Comparison of ENCODE assay signal across 21 mouse cellular contexts in the genomic region with DNA sequence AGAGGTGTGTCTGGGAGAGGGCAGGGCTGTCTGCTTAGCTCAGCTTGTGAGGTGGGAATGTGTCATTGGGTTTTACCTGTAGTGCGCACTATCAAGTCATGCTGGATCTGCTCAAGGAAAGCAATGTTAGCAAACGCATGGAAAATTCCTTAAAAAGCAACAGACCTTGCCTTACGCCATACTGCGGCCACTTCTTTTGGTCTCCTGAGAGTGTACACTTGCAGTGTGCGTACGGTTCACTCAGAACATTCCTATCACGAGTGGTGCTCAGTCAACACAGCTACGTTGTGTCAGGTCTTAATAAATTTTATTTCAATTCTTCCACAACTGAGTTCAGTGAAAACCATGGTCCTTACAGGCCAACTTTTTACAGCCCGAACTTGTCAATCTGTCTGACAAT. TPM values are rescaled to one million over a fixed set of nuclear protein-coding genes. Genes with fewer than 3 reads are reported as not detected.
"Had no signal": no experiment of that assay in that cellular context is flagged by ENCODE, and none has a peak within 500 bp of the region (broad histone marks: within the 10 kb centered on the region; RNA-seq: fewer than 3 reads in every experiment).

No protein-coding gene starts in this region.

- H3K36me3 ChIP-seq: midbrain, embryonic 10.5 days; midbrain, embryonic 12.5 days; neural tube, embryonic 13.5 days; neural tube, embryonic 15.5 days had no signal

- H3K27me3 ChIP-seq: midbrain, embryonic 12.5 days; neural tube, embryonic 13.5 days; neural tube, embryonic 15.5 days had no signal

- H3K4me2 ChIP-seq: lung, embryonic 14.5 days; midbrain, embryonic 12.5 days; neural tube, embryonic 13.5 days; neural tube, embryonic 15.5 days had no signal

- H3K4me3 ChIP-seq: midbrain, embryonic 10.5 days; midbrain, embryonic 12.5 days; myocyte; neural tube, embryonic 13.5 days; neural tube, embryonic 15.5 days had no signal

- DNase-seq: lung, adult 18-20 months; lung, embryonic 14.5 days; lung, postnatal 4 days; midbrain, embryonic 14.5 days; retina, postnatal 1 day; right cerebral cortex, adult 18-20 months; right cerebral cortex, postnatal 25 days; right cerebral cortex, postnatal 4 days; spleen, adult 18-20 months; thymus, adult 18-20 months; thymus, postnatal 14 days; thymus, postnatal 36 days had no signal

- H3K9me3 ChIP-seq: midbrain, embryonic 10.5 days; midbrain, embryonic 12.5 days; neural tube, embryonic 13.5 days; neural tube, embryonic 15.5 days had no signal

- H3K4me1 ChIP-seq: midbrain, embryonic 12.5 days; neural tube, embryonic 13.5 days; neural tube, embryonic 15.5 days had no signal

- ATAC-seq: midbrain, embryonic 16.5 days had no signal

- H3K9ac ChIP-seq: liver, embryonic 14.5 days; lung, embryonic 14.5 days; midbrain, embryonic 12.5 days; neural tube, embryonic 13.5 days; neural tube, embryonic 15.5 days had no signal

- H3K27ac ChIP-seq: midbrain, embryonic 10.5 days; midbrain, embryonic 12.5 days; neural tube, embryonic 13.5 days; neural tube, embryonic 15.5 days had no signal

RNA-seq across cellular contexts. Expression of a gene that starts 0.7 kb away (rescaled TPM):
- polyA plus RNA-seq: midbrain, embryonic 14.5 days; myocyte; neural tube, embryonic 15.5 days; small intestine, adult 2 months; thymus, postnatal 0 days had no signal
